Mouse (Mus musculus) small intestine, adult 10 weeks (tissue): ENCODE results near the gene Armcx1. TPM values are rescaled to one million over a fixed set of nuclear protein-coding genes. Genes with fewer than 3 reads are reported as not detected.

Experiments used
- polyA plus RNA-seq: library from polyadenylated mRNA; stranded (reverse); fragments of 350-450 nt; fragmentation: Illumina TruSeq; extraction: RNeasy Lipid Tissue Mini Kit (QIAGEN cat#74804); gene quantifications from one replicate; pipeline ENCODE4 v1.2.3, GENCODE M21; 2014; ENCODE audit warnings: low replicate concordance

Armcx1 gene
- 9.7 TPM for polyA plus RNA-seq

GRCm38 (mm10) chrX:134717752-134718308, at the start of gene Armcx1:
Gene Armcx1 (plus strand): TSS chrX:134717963.

GRCm38 (mm10) chrX:134686267-134686666, 31.5 kb upstream of the Armcx1 start, which contains the start of gene Armcx4:
Gene Armcx4 (plus strand): TSS chrX:134686519.

GRCm38 (mm10) chrX:134750764-134751592, 33.2 kb downstream of the Armcx1 start, which contains the start of gene Armcx6:
Gene Armcx6 (minus strand): TSS chrX:134751417.

GRCm38 (mm10) chrX:134756434-134757292, 38.9 kb downstream of the Armcx1 start, which contains the start of gene Armcx3:
Gene Armcx3 (plus strand): TSS chrX:134756595.

Other genes starting within 250 kb of the Armcx1 start
- gene Taf7l, start 241.5 kb upstream of the Armcx1 start, polyA plus RNA-seq: not detected
- gene Timm8a1, start 176.1 kb upstream of the Armcx1 start, polyA plus RNA-seq: 150 TPM
- gene Btk, start 134.4 kb upstream of the Armcx1 start, polyA plus RNA-seq: 4.3 TPM
- 502 TPM for gene Rpl36a, start 132.3 kb upstream of the Armcx1 start, polyA plus RNA-seq
- 6.3 TPM for gene Gla, start 116.8 kb upstream of the Armcx1 start, polyA plus RNA-seq
- 181 TPM for gene Hnrnph2, start 116.8 kb upstream of the Armcx1 start, polyA plus RNA-seq
- 0.93 TPM for gene Armcx4, start 31.4 kb upstream of the Armcx1 start, polyA plus RNA-seq
- not detected for gene Armcx6, start 33.5 kb downstream of the Armcx1 start, polyA plus RNA-seq
- gene Armcx3, start 38.6 kb downstream of the Armcx1 start, polyA plus RNA-seq: 21.5 TPM
- gene Armcx2, start 91.3 kb downstream of the Armcx1 start, polyA plus RNA-seq: 8.4 TPM
- gene Nxf2, start 246.8 kb downstream of the Armcx1 start, polyA plus RNA-seq: not detected